Mouse (Mus musculus) heart, embryonic 13.5 days (tissue): ENCODE results near the gene Rpn2. TPM values are rescaled to one million over a fixed set of nuclear protein-coding genes. Genes with fewer than 3 reads are reported as not detected.

Experiments used
- ATAC-seq: fragments of 200-750 bp; cut with Nextera tagmentation; 2 replicates; pipeline ENCODE4 v1.8.0; 2017; ENCODE audit warnings: moderate TSS enrichment; ENCODE audit not compliant: insufficient number of reproducible peaks, low FRiP score, low TSS enrichment; ENCODE audit errors: extremely low read depth
- H3K27ac ChIP-seq: fragments of 300-500 bp; sonication (generic); replicated peaks from 2 replicates; pipeline ENCODE4 v1.5.1; 2015; ENCODE audit warnings: moderate library complexity, mild to moderate bottlenecking, inconsistent platforms
- H3K27me3 ChIP-seq: fragments of 300-500 bp; sonication (generic); replicated peaks from 2 replicates; pipeline ENCODE4 v1.6.1; 2015; ENCODE audit warnings: mild to moderate bottlenecking, inconsistent platforms
- H3K36me3 ChIP-seq: fragments of 300-500 bp; sonication (generic); 2 replicates; pipeline ENCODE4 v1.6.1; 2015; ENCODE audit warnings: mild to moderate bottlenecking, inconsistent platforms
- H3K4me1 ChIP-seq: fragments of 300-500 bp; sonication (generic); 2 replicates; pipeline ENCODE4 v1.6.1; 2015; ENCODE audit warnings: inconsistent platforms
- H3K4me2 ChIP-seq: fragments of 300-500 bp; sonication (generic); 2 replicates; pipeline ENCODE4 v1.6.1; 2015; ENCODE audit warnings: inconsistent platforms, mild to moderate bottlenecking, moderate library complexity
- H3K4me3 ChIP-seq: fragments of 300-500 bp; sonication (generic); 2 replicates; pipeline ENCODE4 v1.5.1; 2015; ENCODE audit warnings: moderate library complexity, mild to moderate bottlenecking, inconsistent platforms
- H3K9ac ChIP-seq: fragments of 300-500 bp; sonication (generic); 2 replicates; pipeline ENCODE4 v1.6.1; 2015; ENCODE audit warnings: inconsistent platforms, mild to moderate bottlenecking, moderate library complexity
- H3K9me3 ChIP-seq: fragments of 300-500 bp; sonication (generic); 2 replicates; pipeline ENCODE4 v1.6.1; 2016; ENCODE audit warnings: inconsistent platforms
- WGBS: fragments of 180-500 bp; shearing (Covaris S2); methylation state at CpG from one replicate; pipeline ENCODE4 v1.1.7; 2015; ENCODE audit warnings: mixed read lengths; 5-methylcytosine and 5-hydroxymethylcytosine counted together
- polyA plus RNA-seq: library from polyadenylated mRNA; unstranded; fragments of >200 nt; fragmentation: Nextera tagmentation; extraction: Ambion mirVana; gene quantifications from 2 replicates; pipeline ENCODE4 v1.2.1, GENCODE M21; 2015

Gene Rpn2
- polyA plus RNA-seq, 1 experiment from 2014 or later = 192 TPM

- 17% methylated on average over 3 of the region's 3 CpGs for WGBS
- no peak for ATAC-seq
- no peak overlapping the region for H3K27ac ChIP-seq
- H3K27me3 ChIP-seq = no peaks in the 10 kb centered on the region
- no peak overlapping the region for H3K4me2 ChIP-seq
- H3K36me3 ChIP-seq = peaks cover 97% of the 10 kb centered on the region
- 0 out of 2 replicates have a peak, but pooled peaks cover 3% of the 10 kb centered on the region for H3K4me1 ChIP-seq
- no peak overlapping the region for H3K9ac ChIP-seq
- H3K9me3 ChIP-seq = no peaks in the 10 kb centered on the region
- no peak overlapping the region for H3K4me3 ChIP-seq
Measured at GRCm38 (mm10) chr2:157287542-157287941, 8.7 kb downstream of the Rpn2 start.

- H3K4me3 ChIP-seq = no peak overlapping the region
- H3K4me2 ChIP-seq = no peak overlapping the region
- H3K9me3 ChIP-seq = no peaks in the 10 kb centered on the region
- peaks cover 97% of the 10 kb centered on the region for H3K36me3 ChIP-seq
- ATAC-seq = no peak
- no peak overlapping the region for H3K27ac ChIP-seq
- 79% methylated on average over 5 of the region's 5 CpGs for WGBS
- 0 out of 2 replicates have a peak, but pooled peaks cover 3% of the 10 kb centered on the region for H3K4me1 ChIP-seq
- H3K27me3 ChIP-seq = no peaks in the 10 kb centered on the region
- no peak overlapping the region for H3K9ac ChIP-seq
Measured at GRCm38 (mm10) chr2:157288996-157289395, 10.2 kb downstream of the Rpn2 start.

- H3K4me1 ChIP-seq = 0 out of 2 replicates have a peak, but pooled peaks cover 3% of the 10 kb centered on the region
- no peaks in the 10 kb centered on the region for H3K27me3 ChIP-seq
- H3K9me3 ChIP-seq = no peaks in the 10 kb centered on the region
- 28% methylated on average over 2 of the region's 2 CpGs for WGBS
- no peak overlapping the region for H3K27ac ChIP-seq
- no peak overlapping the region for H3K4me3 ChIP-seq
- H3K4me2 ChIP-seq = no peak overlapping the region
- H3K9ac ChIP-seq = no peak overlapping the region
- peaks cover 96% of the 10 kb centered on the region for H3K36me3 ChIP-seq
- ATAC-seq = no peak
Measured at GRCm38 (mm10) chr2:157292093-157292492, 13.3 kb downstream of the Rpn2 start.

GRCm38 (mm10) chr2:157296105-157296689 lies 17.4 kb downstream of the Rpn2 start:
- Histone ChIP-seq H3K36me3 (peaks cover 97% of the 10 kb centered on the region), H3K4me2 (no peak overlapping the region), H3K9ac (no peak overlapping the region), H3K9me3 (no peaks in the 10 kb centered on the region), H3K27me3 (no peaks in the 10 kb centered on the region), H3K4me3 (no peak overlapping the region), H3K4me1 (no peaks in the 10 kb centered on the region), H3K27ac (no peak overlapping the region)
- 87% methylated on average over 7 of the region's 7 CpGs for WGBS
- ATAC-seq = no peak

GRCm38 (mm10) chr2:157300051-157300450 lies 21.2 kb downstream of the Rpn2 start:
- Histone ChIP-seq H3K4me2 (no peak overlapping the region), H3K4me3 (no peak overlapping the region), H3K36me3 (peaks cover 94% of the 10 kb centered on the region), H3K9ac (no peak overlapping the region), H3K27me3 (no peaks in the 10 kb centered on the region), H3K9me3 (no peaks in the 10 kb centered on the region), H3K27ac (no peak overlapping the region), H3K4me1 (no peaks in the 10 kb centered on the region)
- 92% methylated on average over 6 of the region's 6 CpGs for WGBS
- ATAC-seq = no peak

- Histone ChIP-seq H3K27ac (no peak overlapping the region), H3K9me3 (no peaks in the 10 kb centered on the region), H3K4me3 (no peak overlapping the region), H3K36me3 (peaks cover 93% of the 10 kb centered on the region), H3K9ac (no peak overlapping the region), H3K4me1 (peaks cover 8% of the 10 kb centered on the region; the same call in 1 of the 2 replicates), H3K27me3 (no peaks in the 10 kb centered on the region), H3K4me2 (no peak overlapping the region)
- no peak for ATAC-seq
- 81% methylated on average over 9 of the region's 9 CpGs for WGBS
Measured at GRCm38 (mm10) chr2:157303096-157303495, 24.3 kb downstream of the Rpn2 start.

- Histone ChIP-seq H3K4me1 (peaks cover 25% of the 10 kb centered on the region), H3K9ac (no peak overlapping the region), H3K27ac (peak overlapping the region; percentile 55), H3K4me2 (no peak overlapping the region), H3K27me3 (no peaks in the 10 kb centered on the region), H3K4me3 (no peak overlapping the region), H3K9me3 (no peaks in the 10 kb centered on the region), H3K36me3 (peaks cover 94% of the 10 kb centered on the region)
- WGBS = 77% methylated on average over 7 of the region's 7 CpGs
- no peak for ATAC-seq
Measured at GRCm38 (mm10) chr2:157306091-157307032, 27.5 kb downstream of the Rpn2 start.

- H3K4me1 ChIP-seq = peaks cover 29% of the 10 kb centered on the region
- H3K4me3 ChIP-seq = no peak overlapping the region
- no peak overlapping the region for H3K4me2 ChIP-seq
- 77% methylated on average over 4 of the region's 4 CpGs for WGBS
- no peaks in the 10 kb centered on the region for H3K27me3 ChIP-seq
- peaks cover 96% of the 10 kb centered on the region for H3K36me3 ChIP-seq
- ATAC-seq = no peak
- no peak overlapping the region for H3K9ac ChIP-seq
- peak overlapping the region; percentile 55 for H3K27ac ChIP-seq
- no peaks in the 10 kb centered on the region for H3K9me3 ChIP-seq
Measured at GRCm38 (mm10) chr2:157307715-157308265, 29.0 kb downstream of the Rpn2 start.

- Histone ChIP-seq H3K4me2 (no peak overlapping the region), H3K36me3 (peaks cover 96% of the 10 kb centered on the region), H3K9me3 (no peaks in the 10 kb centered on the region), H3K27ac (peak overlapping the region; percentile 61), H3K4me3 (no peak overlapping the region), H3K27me3 (no peaks in the 10 kb centered on the region), H3K9ac (no peak overlapping the region), H3K4me1 (peaks cover 29% of the 10 kb centered on the region)
- 89% methylated on average over 2 of the region's 2 CpGs for WGBS
- no peak for ATAC-seq
Measured at GRCm38 (mm10) chr2:157308273-157308917, 29.6 kb downstream of the Rpn2 start.

- peaks cover 96% of the 10 kb centered on the region for H3K36me3 ChIP-seq
- H3K27ac ChIP-seq = no peak overlapping the region
- H3K9ac ChIP-seq = no peak overlapping the region
- no peak overlapping the region for H3K4me3 ChIP-seq
- H3K9me3 ChIP-seq = no peaks in the 10 kb centered on the region
- 93% methylated on average over 8 of the region's 8 CpGs for WGBS
- no peak for ATAC-seq
- no peaks in the 10 kb centered on the region for H3K27me3 ChIP-seq
- peaks cover 29% of the 10 kb centered on the region for H3K4me1 ChIP-seq
- H3K4me2 ChIP-seq = no peak overlapping the region
Measured at GRCm38 (mm10) chr2:157309611-157310010, 30.8 kb downstream of the Rpn2 start.
